Comparison of ENCODE assay signal across 8 mouse cellular contexts in genomic region chr3:89997791-89998495, GRCm38 (mm10). TPM values are rescaled to one million over a fixed set of nuclear protein-coding genes. Genes with fewer than 3 reads are reported as not detected.
DNase-seq lines count a peak whose midpoint lies in the region; ATAC-seq and TF ChIP-seq lines count a peak whose summit lies in the region.

No protein-coding gene starts in this region.

- no peak for TF ChIP-seq POLR2A in lung, adult 2 months (IDR thresholded peaks at IDR 0.05; ENCODE audit: borderline replicate concordance, extremely low read depth, low read depth, low read length)
- no peak for TF ChIP-seq POLR2A in bone marrow, adult 2 months (IDR thresholded peaks at IDR 0.05; ENCODE audit: borderline replicate concordance, control insufficient read depth, low read depth, low read length)
- no peak for TF ChIP-seq POLR2A in liver, adult 2 months (IDR thresholded peaks at IDR 0.05; ENCODE audit: extremely low read depth, insufficient read depth, low read length)

- H3K27ac ChIP-seq in bone marrow, adult 2 months (ENCODE audit: control insufficient read depth, insufficient read depth, low read depth, low read length, poor library complexity): no peak overlapping the region
- H3K27ac ChIP-seq in intestine, embryonic 15.5 days: peak overlapping the region; percentile 95
- peak overlapping the region; percentile 83 for H3K27ac ChIP-seq in liver, adult 2 months (replicated peaks; ENCODE audit: insufficient read depth, low read depth, low read length)
- H3K27ac ChIP-seq in neural tube, embryonic 12.5 days: no peak overlapping the region

- TF ChIP-seq CTCF in lung, adult 2 months (IDR thresholded peaks at IDR 0.05; ENCODE audit: insufficient read depth, low read length): no peak
- TF ChIP-seq CTCF in bone marrow, adult 2 months (IDR thresholded peaks at IDR 0.05; ENCODE audit: control insufficient read depth, insufficient read depth, low read length): no peak
- no peak for TF ChIP-seq CTCF in liver, adult 2 months (IDR thresholded peaks at IDR 0.05; ENCODE audit: low read depth, low read length)

- no peak for DNase-seq in lung, adult 2 months
- no peak for DNase-seq in lung, postnatal 25 days (ENCODE audit: low spot score)
- DNase-seq in fibroblast of lung, adult 2 months (ENCODE audit: low read depth): peak; percentile 11
- peak; percentile 75 for DNase-seq in liver, adult 2 months (ENCODE audit: extremely low read depth, low read depth, low spot score)
- DNase-seq in ovary, postnatal 14 days (ENCODE audit: low spot score): no peak

- H3K4me3 ChIP-seq in lung, adult 2 months (replicated peaks; ENCODE audit: extremely low read depth, low read depth, low read length): peak overlapping the region; percentile 87
- H3K4me3 ChIP-seq in bone marrow, adult 2 months (replicated peaks; ENCODE audit: control insufficient read depth, low read depth, low read length): peak overlapping the region; percentile 71
- peak overlapping the region; percentile 67 for H3K4me3 ChIP-seq in intestine, embryonic 15.5 days (replicated peaks)
- peak overlapping the region; percentile 74 for H3K4me3 ChIP-seq in liver, adult 2 months (ENCODE audit: insufficient read depth, low read depth, low read length)
- peak overlapping the region; percentile 69 for H3K4me3 ChIP-seq in neural tube, embryonic 12.5 days

- peaks cover 5% of the 10 kb centered on the region for H3K4me1 ChIP-seq in lung, adult 2 months (ENCODE audit: control insufficient read depth, insufficient read depth, low read length)
- H3K4me1 ChIP-seq in bone marrow, adult 2 months (ENCODE audit: control insufficient read depth, insufficient read depth, low read length): no peaks in the 10 kb centered on the region
- 0 out of 2 replicates have a peak, but pooled peaks cover 7% of the 10 kb centered on the region for H3K4me1 ChIP-seq in intestine, embryonic 15.5 days (replicated peaks)
- peaks cover 6% of the 10 kb centered on the region for H3K4me1 ChIP-seq in liver, adult 2 months (ENCODE audit: control insufficient read depth, insufficient read depth, low read length)
- peaks cover 17% of the 10 kb centered on the region for H3K4me1 ChIP-seq in neural tube, embryonic 12.5 days

- peaks cover 17% of the 10 kb centered on the region for H3K36me3 ChIP-seq in intestine, embryonic 15.5 days
- peaks cover 30% of the 10 kb centered on the region for H3K36me3 ChIP-seq in liver, adult 2 months (ENCODE audit: control insufficient read depth, insufficient read depth, low read length)
- peaks cover 38% of the 10 kb centered on the region for H3K36me3 ChIP-seq in neural tube, embryonic 12.5 days

- H3K27me3 ChIP-seq in intestine, embryonic 15.5 days (replicated peaks): no peaks in the 10 kb centered on the region
- no peaks in the 10 kb centered on the region for H3K27me3 ChIP-seq in liver, adult 2 months (ENCODE audit: control insufficient read depth, insufficient read depth, low read length)
- no peaks in the 10 kb centered on the region for H3K27me3 ChIP-seq in neural tube, embryonic 12.5 days (replicated peaks)

- H3K9ac ChIP-seq in intestine, embryonic 15.5 days: peak overlapping the region; percentile 68
- peak overlapping the region; percentile 62 for H3K9ac ChIP-seq in liver, adult 2 months (ENCODE audit: low read depth, low read length)
- H3K9ac ChIP-seq in neural tube, embryonic 12.5 days: peak overlapping the region; percentile 78

- H3K9me3 ChIP-seq in intestine, embryonic 15.5 days: no peaks in the 10 kb centered on the region
- no peaks in the 10 kb centered on the region for H3K9me3 ChIP-seq in neural tube, embryonic 12.5 days

- H3K79me2 ChIP-seq in liver, adult 2 months (ENCODE audit: control insufficient read depth, insufficient read depth, low read length): no peaks in the 10 kb centered on the region

- WGBS in lung, adult 2 months: 10% methylated on average over 23 of the region's 23 CpGs
- 18% methylated on average over 23 of the region's 23 CpGs for WGBS in bone marrow, adult 2 months
- WGBS in intestine, embryonic 15.5 days: 11% methylated on average over 23 of the region's 23 CpGs
- 5% methylated on average over 23 of the region's 23 CpGs for WGBS in liver, adult 2 months
- WGBS in neural tube, embryonic 12.5 days: 9% methylated on average over 23 of the region's 23 CpGs

- peak overlapping the region; percentile 89 for H3K4me2 ChIP-seq in intestine, embryonic 15.5 days (replicated peaks)
- peak overlapping the region; percentile 91 for H3K4me2 ChIP-seq in neural tube, embryonic 12.5 days (replicated peaks)

- ATAC-seq in intestine, embryonic 15.5 days: peak; percentile 81
- peak; percentile 65 for ATAC-seq in neural tube, embryonic 12.5 days (ENCODE audit: low FRiP score, low read depth)

RNA-seq across cellular contexts. Expression of gene Hax1, which starts 0.6 kb away (rescaled TPM):
- 30.3 and 42.8 TPM in 2 replicates for polyA plus RNA-seq in lung, adult 2 months (2012; rRNA removed)
- 34.2 and 70.1 TPM in 2 replicates for polyA plus RNA-seq in bone marrow, adult 2 months (2011; ENCODE audit: insufficient read depth, insufficient read length, low replicate concordance, missing spikeins)
- 128 and 134 TPM in 2 replicates for polyA plus RNA-seq in intestine, embryonic 15.5 days (2015; fragmentation: Nextera tagmentation; extraction: Ambion mirVana)
- total RNA-seq in liver, adult 2 months (2014; rRNA removed): 82.1 and 86.1 TPM in 2 replicates
- 68.6 and 70.2 TPM in 2 replicates for polyA plus RNA-seq in liver, adult 2 months (2012; rRNA removed)
- polyA plus RNA-seq in neural tube, embryonic 12.5 days (2016; fragmentation: Nextera tagmentation; extraction: Ambion mirVana): 137 and 139 TPM in 2 replicates

RNA-seq across cellular contexts. Expression of gene Atp8b2, which starts 34.6 kb away (rescaled TPM):
- 31.9 and 52.7 TPM in 2 replicates for polyA plus RNA-seq in lung, adult 2 months (2012; rRNA removed)
- polyA plus RNA-seq in bone marrow, adult 2 months (2011; ENCODE audit: insufficient read depth, insufficient read length, low replicate concordance, missing spikeins): 9.0 and 30.6 TPM in 2 replicates
- polyA plus RNA-seq in intestine, embryonic 15.5 days (2015; fragmentation: Nextera tagmentation; extraction: Ambion mirVana): 8.4 and 10.5 TPM in 2 replicates
- total RNA-seq in liver, adult 2 months (2014; rRNA removed): 2.3 and 2.6 TPM in 2 replicates
- polyA plus RNA-seq in liver, adult 2 months (2012; rRNA removed): 2.2 and 4.0 TPM in 2 replicates
- polyA plus RNA-seq in neural tube, embryonic 12.5 days (2016; fragmentation: Nextera tagmentation; extraction: Ambion mirVana): 18.5 and 19.7 TPM in 2 replicates

RNA-seq across cellular contexts. Expression of gene 4933434E20Rik, which starts 53.5 kb away (rescaled TPM):
- 34.7 and 47.4 TPM in 2 replicates for polyA plus RNA-seq in lung, adult 2 months (2012; rRNA removed)
- polyA plus RNA-seq in bone marrow, adult 2 months (2011; ENCODE audit: insufficient read depth, insufficient read length, low replicate concordance, missing spikeins): 31.4 and 49.9 TPM in 2 replicates
- 188 TPM in 2 replicates for polyA plus RNA-seq in intestine, embryonic 15.5 days (2015; fragmentation: Nextera tagmentation; extraction: Ambion mirVana)
- total RNA-seq in liver, adult 2 months (2014; rRNA removed): 64.7 and 67.9 TPM in 2 replicates
- 23.4 and 24.2 TPM in 2 replicates for polyA plus RNA-seq in liver, adult 2 months (2012; rRNA removed)
- polyA plus RNA-seq in neural tube, embryonic 12.5 days (2016; fragmentation: Nextera tagmentation; extraction: Ambion mirVana): 201 and 218 TPM in 2 replicates

RNA-seq across cellular contexts. Expression of gene Ubap2l, which starts 54.5 kb away (rescaled TPM):
- 91.9 and 95.2 TPM in 2 replicates for polyA plus RNA-seq in lung, adult 2 months (2012; rRNA removed)
- 57.2 and 89.7 TPM in 2 replicates for polyA plus RNA-seq in bone marrow, adult 2 months (2011; ENCODE audit: insufficient read depth, insufficient read length, low replicate concordance, missing spikeins)
- polyA plus RNA-seq in intestine, embryonic 15.5 days (2015; fragmentation: Nextera tagmentation; extraction: Ambion mirVana): 141 and 164 TPM in 2 replicates
- 32.6 and 36.5 TPM in 2 replicates for total RNA-seq in liver, adult 2 months (2014; rRNA removed)
- polyA plus RNA-seq in liver, adult 2 months (2012; rRNA removed): 37.7 and 46.3 TPM in 2 replicates
- 184 and 186 TPM in 2 replicates for polyA plus RNA-seq in neural tube, embryonic 12.5 days (2016; fragmentation: Nextera tagmentation; extraction: Ambion mirVana)

Comparison
In these comparisons a context has a peak if more than half of its experiments do, and no peak if none do; other contexts are left out.
1. DNase-seq: peak in fibroblast of lung, adult 2 months (single experiment) and liver, adult 2 months (single experiment); none in lung, adult 2 months (single experiment), lung, postnatal 25 days (single experiment) and ovary, postnatal 14 days (single experiment).
2. H3K27ac ChIP-seq: peak in intestine, embryonic 15.5 days (single experiment) and liver, adult 2 months (single experiment); none in bone marrow, adult 2 months (single experiment) and neural tube, embryonic 12.5 days (single experiment).
3. Peak in every context shown above with its lines, with median percentiles within 50 percentile points of each other: H3K4me3 ChIP-seq and H3K9ac ChIP-seq.